Mouse (Mus musculus): ENCODE results near the gene Mgme1.

Mgme1 gene

DNA sequence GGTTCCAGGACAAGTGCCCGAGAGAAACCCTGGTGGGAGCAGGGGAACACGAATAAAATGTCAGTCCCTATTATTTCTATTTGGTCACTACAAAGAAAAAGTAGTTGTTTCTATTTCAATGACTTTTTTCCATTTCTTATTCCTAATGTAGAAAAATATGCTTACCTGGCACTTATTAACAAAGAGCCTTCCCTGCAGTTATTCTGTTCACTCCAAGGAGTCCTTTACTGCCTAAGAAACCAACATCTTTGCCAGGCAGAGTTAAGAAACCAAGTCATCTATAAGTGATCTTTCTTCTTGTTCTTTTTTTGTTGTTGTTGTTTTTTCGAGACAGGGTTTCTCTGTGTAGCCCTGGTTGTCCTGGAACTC, 5.4 kb upstream of the Mgme1 start:
- no peak for DNase-seq

DNA sequence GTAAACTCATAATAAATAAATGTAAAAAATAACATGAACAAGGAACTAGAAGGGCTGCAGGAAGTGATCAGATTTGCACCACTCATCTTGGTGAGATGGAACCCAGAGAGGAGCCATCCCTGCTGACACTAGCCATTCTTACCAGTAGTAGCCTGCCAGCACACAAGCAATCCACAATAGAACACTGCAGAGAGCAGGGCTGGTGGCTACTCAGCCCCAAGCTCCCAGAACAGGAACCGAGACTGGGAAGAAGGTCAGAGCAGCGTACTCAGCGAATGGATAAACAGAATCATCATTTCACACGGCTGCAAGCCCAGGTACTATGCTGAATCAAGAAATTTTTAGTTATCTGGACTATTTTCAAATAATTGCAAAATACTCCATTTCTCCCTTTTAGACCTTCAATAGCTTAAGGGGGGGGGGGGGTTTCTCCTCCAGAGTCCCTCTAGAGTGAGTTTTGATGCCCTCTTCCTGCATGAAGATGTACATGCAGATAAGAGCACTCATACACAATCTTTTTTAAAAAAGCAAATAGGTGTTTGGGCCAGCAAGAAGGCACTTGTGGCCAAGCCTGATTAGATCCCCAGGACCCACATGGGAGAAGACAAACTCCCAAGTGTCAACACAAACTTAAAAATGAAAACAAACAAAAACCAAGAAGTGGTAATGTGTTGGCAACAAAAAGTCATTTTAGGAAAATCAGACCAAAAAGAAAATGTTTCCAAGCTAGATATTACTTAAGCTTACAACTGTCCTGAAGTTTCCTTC, 4.4 kb upstream of the Mgme1 start:
- peak in 1 of 2 experiments; percentile 24 for DNase-seq

DNA sequence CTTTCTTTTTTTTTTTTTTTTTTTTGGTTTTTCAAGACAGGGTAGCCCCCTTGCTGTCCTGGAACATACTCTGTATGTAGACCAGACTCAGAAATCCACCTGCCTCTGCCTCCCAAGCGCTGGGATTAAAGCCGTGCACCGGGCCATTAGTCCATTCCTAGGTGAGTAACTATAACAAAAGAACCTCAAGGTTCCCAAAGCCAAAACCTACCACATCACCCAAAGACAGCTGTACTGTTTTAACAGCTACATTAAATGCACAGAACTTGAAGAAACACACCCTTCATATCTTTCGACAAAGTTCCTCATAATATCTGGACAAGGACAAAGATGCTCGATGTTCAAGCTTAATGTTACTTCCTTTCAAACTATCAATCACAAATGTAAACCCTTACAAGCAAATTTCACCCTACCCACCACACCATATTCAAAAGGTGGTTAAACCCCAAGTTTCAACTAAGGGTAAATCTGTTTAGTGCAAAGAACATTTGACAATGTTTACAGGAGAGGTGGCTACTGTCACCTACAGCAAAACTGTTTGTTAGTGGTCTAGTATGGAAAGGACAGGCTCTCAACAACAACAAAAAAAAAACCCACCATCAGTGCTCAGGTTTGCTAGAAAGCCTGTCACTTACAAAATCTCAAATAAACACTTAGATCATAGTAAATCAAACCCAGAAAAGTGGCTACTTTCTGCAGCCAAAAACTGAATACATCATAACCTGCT, 3.3 kb upstream of the Mgme1 start:
- DNase-seq, result no peak

GRCm38 (mm10) chr2:144267731-144268015, 2.8 kb upstream of the Mgme1 start:
- no peak for DNase-seq

DNA sequence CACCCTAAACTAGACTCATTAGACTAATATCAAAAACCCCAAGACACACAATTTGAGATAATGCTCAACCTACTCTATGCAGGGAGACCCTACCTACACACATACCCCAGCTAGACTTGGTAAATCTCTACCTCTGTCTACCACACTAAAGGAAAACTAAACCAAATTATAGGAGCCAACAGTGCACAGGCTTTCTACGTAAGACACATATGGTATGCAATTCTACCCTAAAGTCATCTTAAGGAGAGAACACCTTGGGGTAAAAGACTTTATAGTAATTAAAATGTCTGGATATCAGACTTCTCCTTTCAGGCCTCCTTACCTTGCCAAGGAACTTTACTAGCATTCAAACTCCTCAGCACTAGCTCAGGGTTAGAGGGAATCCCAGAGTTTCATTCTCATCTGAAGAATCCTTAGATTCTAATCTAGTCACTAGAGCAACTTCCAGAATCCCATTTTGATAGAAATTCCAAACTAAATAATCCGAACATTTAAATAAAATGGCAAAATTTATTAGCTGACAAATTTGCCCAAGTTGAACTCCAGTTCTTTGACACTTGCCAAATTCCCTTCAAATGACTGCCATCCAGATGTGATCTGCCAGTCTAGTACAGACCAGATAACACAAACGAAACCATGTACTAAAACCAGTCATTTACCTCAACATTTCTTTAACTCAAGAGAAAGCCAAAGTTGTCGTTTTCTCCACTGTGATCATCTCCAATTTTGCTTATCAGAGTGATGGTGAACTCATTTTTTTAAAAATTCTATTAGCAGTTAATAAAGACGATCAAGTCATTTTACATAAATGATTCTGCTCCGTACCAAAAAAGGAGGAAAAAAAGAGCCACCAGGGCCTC, 1.8 kb upstream of the Mgme1 start:
- DNase-seq, result no peak

DNA sequence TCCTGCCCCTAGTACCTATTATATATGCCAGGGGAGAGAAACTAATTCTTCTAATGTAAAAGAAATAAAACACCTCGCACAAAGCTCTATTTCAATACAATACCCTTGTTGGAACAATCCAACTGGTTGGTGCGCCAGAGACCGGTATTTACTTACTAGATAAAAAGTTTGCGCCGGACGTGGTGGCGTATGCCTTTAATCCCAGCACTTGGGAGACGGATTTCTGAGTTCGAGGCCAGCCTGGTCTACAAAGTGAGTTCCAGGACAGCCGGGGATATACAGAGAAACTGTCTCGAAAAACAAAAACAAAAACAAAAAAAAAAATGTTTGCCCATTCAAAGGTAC, 1.2 kb upstream of the Mgme1 start:
- no peak for DNase-seq

DNA sequence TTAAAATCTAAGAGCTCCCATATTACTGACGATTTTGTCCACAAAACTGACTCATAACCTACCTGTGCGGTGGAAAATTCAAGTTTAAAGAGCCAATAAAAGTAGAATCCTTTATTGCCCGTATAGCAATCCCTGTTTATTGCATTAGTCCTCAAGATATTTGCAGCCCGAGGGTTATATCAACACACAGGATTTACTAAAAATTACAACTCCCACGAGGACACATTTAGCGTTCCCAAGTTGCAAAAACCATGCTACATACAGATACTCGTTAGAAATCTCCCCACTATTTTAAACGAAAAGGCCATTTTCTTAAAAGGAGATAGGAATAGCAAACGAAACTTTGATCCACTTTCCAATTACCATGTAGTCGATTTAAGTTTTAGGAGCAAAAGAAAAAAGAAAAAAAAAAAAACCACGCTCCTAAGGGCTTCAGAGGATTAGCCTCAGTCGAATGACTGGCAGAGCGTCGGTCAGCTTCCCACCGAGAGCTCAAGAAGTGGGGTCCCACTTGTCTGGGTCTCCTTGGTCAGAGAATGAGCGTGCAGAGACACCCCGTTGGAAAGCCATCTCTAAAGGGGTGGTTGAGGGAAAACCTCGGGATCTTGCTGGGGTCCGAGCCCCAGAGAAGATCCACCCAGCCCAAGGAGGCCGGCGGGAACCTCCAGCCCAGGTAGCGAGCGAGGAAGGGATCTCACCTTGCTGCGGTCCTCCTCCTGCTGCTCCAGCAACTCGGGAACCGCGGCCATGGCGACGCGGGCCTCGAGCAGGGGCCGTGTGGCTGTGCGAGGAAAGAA, 586 bp upstream of the Mgme1 start:
- no peak for DNase-seq

- no peak for DNase-seq
These were observed 1.6 kb downstream of the Mgme1 start for GRCm38 (mm10) chr2:144272088-144272487.

GRCm38 (mm10) chr2:144274741-144275140, 4.3 kb downstream of the Mgme1 start:
- DNase-seq, result peak in 1 of 2 experiments; percentile 12

- DNase-seq, result no peak
These were observed 6.4 kb downstream of the Mgme1 start for GRCm38 (mm10) chr2:144276885-144277284.

GRCm38 (mm10) chr2:144279742-144280141, 9.3 kb downstream of the Mgme1 start:
- DNase-seq, result peak in 1 of 2 experiments; percentile 29

- DNase-seq, result no peak
These were observed 10.1 kb downstream of the Mgme1 start for GRCm38 (mm10) chr2:144280568-144280967.

DNA sequence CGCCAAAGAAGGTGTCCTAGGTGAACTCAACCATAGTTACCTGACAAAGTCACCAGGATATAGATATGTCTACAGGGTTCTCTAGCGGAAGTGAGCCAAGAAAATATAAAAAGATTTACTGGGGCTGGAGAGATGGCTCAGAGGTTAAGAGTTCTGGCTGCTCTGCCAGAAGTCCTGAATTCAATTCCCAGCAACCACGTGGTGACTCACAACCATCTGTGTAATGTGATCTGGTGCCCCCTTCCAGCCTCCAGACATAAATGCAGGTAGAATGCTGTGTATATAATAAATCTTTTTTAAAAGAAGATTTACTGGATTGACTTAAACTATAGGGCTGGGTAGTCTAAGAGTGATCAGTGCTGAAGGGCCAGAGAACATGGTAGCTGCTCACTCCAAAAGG, 11.0 kb downstream of the Mgme1 start:
- DNase-seq, result no peak

- peak in 1 of 2 experiments; percentile 21 for DNase-seq
These were observed 19.9 kb downstream of the Mgme1 start for GRCm38 (mm10) chr2:144290321-144290720.

DNA sequence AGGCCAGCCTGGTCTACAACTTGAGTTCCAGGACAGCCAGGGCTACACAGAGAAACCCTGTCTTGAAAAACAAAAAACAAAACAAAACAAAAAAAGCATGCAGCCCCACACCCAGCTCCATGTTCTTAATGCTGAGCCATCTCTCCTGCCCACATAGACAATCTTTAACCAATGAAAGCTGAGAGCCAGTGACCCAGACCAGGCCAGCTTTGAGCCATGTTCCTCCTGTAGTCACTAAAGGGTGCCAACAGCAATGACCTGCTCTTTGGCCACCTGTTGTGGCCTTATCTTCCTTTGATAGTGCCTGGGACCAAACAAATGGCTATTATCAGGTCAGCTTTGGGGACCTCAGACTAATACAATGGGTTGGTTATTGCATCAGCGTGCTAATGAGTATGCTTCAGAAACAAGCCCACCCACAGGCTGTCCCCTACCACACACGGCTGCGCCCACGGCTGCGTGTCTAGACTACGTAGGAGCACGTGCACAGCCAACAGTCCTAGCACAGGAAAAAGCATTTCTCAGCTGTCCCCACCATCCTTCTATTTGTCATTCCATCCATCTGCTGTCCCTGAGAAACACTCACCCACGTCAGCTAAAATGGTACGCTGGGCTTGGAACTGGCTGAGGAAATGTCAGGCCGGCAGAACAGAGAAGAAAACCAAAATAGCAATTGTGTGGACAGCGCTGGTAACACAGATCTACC, 21.3 kb downstream of the Mgme1 start:
- DNase-seq, result no peak

GRCm38 (mm10) chr2:144295145-144295735, 24.8 kb downstream of the Mgme1 start:
- no peak for DNase-seq

- DNase-seq, result peak in 1 of 2 experiments; percentile 13
These were observed 29.5 kb downstream of the Mgme1 start for GRCm38 (mm10) chr2:144299749-144300669.

DNA sequence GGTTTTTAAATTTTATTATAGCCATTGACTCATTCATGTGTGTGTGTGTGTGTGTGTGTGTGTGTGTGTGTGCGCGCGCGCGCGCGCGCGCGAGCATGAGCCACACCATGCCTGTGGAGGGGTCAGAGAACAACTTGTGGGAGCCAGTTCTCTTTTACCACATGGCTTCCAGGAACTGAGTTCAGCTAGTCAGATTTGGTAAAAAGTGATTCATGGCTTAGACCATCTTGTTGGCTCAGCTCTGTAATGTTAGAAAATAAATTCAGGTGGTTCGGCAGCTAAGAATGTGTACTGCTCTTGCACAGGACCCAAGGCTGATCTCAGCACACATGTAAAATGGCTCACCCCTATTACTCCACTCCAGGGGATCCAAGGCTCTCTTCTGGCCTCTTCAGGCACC, 30.6 kb downstream of the Mgme1 start:
- no peak for DNase-seq

DNA sequence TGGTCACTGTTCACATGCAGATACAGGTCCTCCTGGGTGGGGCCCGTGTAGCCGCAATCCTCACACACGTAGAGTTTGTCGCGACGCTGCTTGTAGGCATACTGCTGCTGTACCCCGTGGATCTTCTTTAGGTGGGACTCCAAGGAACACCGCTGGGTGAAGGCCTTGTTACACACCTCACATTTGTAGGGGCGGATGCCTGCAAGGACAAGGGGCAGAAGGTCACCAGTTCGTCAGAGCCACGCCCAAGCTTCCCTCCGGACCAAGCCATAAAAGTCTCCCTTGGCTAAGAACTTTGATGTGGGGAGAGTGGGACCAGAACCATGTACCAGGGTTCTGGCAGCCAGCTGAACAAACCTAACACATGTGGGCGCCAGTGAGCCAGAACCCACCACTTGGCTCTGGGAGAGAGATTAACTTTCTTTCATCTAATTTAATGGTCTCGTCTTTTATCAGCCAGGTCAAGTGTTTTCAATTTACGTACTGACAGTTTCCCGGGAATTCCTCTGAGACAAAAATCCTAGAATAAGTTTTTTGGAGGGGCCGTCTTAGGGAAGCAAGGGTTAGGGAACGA, 35.3 kb downstream of the Mgme1 start:
- no peak for DNase-seq

GRCm38 (mm10) chr2:144308561-144308960, 38.1 kb downstream of the Mgme1 start:
- DNase-seq, result no peak
